Mouse (Mus musculus): ENCODE results near the gene Tril. TPM values are rescaled to one million over a fixed set of nuclear protein-coding genes. Genes with fewer than 3 reads are reported as not detected.

The Tril gene
- polyA plus RNA-seq, 1 experiment from 2014 or later, result 12.3 TPM

DNA sequence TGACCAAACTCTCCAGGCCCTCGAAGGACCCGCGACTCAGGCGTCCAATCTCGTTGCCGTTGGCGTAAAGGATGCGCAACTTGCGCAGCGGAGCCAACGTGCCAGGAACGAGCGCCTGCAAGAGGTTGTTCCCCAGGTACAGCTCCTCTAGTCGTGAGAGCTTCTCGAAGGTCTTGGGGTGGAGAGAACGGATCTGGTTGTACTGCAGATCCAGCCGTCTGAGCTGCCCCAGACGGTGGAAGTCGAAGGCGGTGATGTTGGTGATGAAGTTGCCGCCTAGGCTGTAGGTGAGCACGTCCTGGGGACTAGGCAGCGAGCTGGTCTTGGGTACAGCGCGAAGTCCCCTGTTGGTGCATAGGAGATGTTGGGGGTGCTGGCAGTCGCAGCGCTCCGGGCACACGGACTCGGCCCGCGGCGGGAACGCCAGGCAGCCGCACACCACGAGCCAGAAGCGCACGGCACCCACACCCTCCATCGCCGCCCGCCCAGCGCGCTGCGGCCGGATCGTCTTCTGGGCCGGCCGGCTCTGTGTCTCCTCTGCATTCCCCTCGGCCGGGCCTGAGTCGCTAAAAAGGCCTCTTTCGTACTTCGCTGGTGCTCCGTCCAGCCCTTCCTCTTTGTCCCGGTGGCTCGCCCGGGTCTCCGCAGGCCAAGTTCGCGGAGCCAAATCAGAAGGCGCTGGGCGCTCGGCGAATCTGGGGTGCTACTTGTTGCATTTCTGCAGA is 707 bp downstream of the Tril start:
- Histone ChIP-seq H3K4me1 (replicated peaks) (peaks cover 42% of the 10 kb centered on the region), H3K27me3 (peaks cover 79% of the 10 kb centered on the region), H3K4me3 (replicated peaks) (peak overlapping the region; percentile 49), H3K9me3 (no peaks in the 10 kb centered on the region), H3K9ac (replicated peaks) (peak overlapping the region; percentile 65), H3K4me2 (replicated peaks) (peak overlapping the region; percentile 79), H3K27ac (peak overlapping the region; percentile 37), H3K36me3 (no peaks in the 10 kb centered on the region)
- peak; percentile 32; the same call in 1 of the 2 replicates for ATAC-seq
- WGBS, result under 1% methylated on average over 62 of the region's 64 CpGs

DNA sequence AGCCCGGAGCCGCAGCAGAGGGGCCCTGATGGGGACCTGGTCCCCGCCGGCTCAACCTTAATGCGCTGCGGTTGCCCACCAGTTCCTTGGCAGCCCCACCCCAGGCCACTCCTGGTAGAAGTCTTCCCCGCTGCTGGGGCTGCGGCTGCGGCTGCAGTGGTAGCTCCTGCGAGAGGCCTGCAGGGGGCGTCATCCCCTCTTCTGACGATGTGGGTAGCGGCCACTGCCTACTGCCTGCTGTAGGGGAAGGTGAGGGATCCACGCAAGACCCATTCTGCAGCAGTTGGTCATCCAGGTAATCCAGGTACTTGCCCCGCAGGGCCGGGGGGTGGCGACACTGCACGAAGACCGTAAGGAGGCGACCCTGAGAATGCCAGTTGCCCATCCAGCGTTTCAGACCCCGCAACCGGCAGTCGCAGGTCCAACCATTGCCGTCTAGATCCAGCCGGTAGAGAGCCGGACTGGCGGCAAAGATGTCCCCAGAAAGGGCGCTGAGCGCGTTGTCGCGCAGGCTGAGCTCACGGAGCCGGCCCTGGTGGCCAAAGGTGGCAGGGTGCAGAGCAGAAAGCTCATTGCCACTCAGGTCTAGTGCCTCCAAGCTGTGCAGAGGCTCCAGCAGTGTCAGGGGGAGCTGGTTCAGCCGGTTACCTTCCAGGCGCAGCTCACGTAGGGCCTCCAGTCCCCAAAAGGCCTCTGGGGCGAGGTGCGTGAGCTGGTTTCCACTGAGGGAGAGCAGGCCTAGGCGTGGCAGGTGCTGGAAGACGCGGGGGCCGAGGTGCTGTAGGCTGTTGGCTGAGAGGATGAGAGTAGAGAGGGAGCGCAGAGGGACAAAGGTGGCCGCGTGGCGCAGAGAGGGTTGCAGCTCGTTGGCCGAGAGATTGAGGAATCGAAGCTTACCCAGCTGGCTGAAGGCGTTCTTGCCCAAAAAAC is 1.6 kb downstream of the Tril start:
- Histone ChIP-seq H3K27ac (no peak overlapping the region), H3K9me3 (no peaks in the 10 kb centered on the region), H3K9ac (replicated peaks) (peak overlapping the region; percentile 65), H3K36me3 (no peaks in the 10 kb centered on the region), H3K4me2 (replicated peaks) (peak overlapping the region; percentile 79), H3K4me3 (replicated peaks) (peak overlapping the region; percentile 49), H3K27me3 (peaks cover 73% of the 10 kb centered on the region), H3K4me1 (replicated peaks) (peaks cover 42% of the 10 kb centered on the region)
- ATAC-seq, result no peak; the same call in none of the 2 replicates
- 6% methylated on average over 52 of the region's 52 CpGs for WGBS

DNA sequence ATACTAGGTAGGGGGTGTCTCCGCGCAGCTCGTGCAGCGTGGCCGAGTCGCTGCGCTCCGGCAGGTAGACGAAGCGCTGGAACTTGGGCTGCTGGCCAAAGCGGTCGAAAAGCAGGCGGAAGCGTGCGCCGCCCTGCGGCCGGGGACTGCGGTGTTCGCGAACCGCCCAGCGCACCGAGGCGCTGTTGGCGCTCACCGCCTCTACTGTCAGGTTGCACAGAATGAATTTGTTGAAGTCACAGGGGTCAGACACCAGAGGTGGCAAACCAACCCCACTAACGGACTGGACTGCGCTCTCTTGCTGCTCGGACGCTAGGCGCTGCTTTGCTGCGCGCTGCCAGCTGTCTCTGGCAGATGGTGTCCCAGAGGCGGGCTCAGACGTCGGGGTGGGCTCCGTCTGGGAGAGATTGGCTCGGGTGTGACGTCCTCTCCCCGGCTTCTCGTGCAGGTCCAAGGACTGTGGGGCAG is 2.3 kb downstream of the Tril start:
- no peaks in the 10 kb centered on the region for H3K36me3 ChIP-seq

DNA sequence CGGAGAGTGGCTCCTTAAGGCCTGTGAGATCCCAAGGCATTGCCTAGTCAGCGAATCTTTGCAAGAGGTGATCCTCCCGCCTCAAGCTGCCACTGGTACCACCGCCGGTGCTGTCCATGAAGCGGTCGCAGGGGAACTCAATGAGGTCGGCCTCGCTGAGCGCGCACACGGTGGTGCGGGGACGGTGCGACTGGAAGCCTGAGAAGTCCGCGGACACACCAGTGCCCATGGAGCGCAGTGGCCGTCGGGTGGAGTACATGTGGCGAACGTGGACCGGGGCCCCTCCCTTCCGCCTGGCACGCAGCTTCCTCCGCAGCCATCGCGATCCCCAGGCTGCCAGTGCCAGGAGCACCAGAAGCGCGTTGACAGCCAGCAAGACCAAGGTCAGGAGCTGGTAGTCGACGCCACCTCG is 2.9 kb downstream of the Tril start:
- Histone ChIP-seq H3K9ac (replicated peaks) (peak overlapping the region; percentile 54; the same call in 1 of the 2 replicates), H3K4me1 (replicated peaks) (peaks cover 42% of the 10 kb centered on the region), H3K27me3 (peaks cover 69% of the 10 kb centered on the region), H3K36me3 (no peaks in the 10 kb centered on the region), H3K4me3 (replicated peaks) (peak overlapping the region; percentile 49), H3K4me2 (replicated peaks) (peak overlapping the region; percentile 79), H3K9me3 (no peaks in the 10 kb centered on the region), H3K27ac (no peak overlapping the region)
- peak; percentile 5; the same call in 1 of the 2 replicates for ATAC-seq
- 16% methylated on average over 33 of the region's 33 CpGs for WGBS

More for the DNA sequence above, 2.3 kb downstream of the Tril start:
- 3% methylated on average over 42 of the region's 42 CpGs for WGBS
- Histone ChIP-seq H3K4me2 (replicated peaks) (peak overlapping the region; percentile 79), H3K9ac (replicated peaks) (peak overlapping the region; percentile 54), H3K4me3 (replicated peaks) (peak overlapping the region; percentile 49), H3K27me3 (peaks cover 70% of the 10 kb centered on the region), H3K27ac (no peak overlapping the region), H3K4me1 (replicated peaks) (peaks cover 42% of the 10 kb centered on the region), H3K9me3 (no peaks in the 10 kb centered on the region)
- peak; percentile 74 for ATAC-seq

DNA sequence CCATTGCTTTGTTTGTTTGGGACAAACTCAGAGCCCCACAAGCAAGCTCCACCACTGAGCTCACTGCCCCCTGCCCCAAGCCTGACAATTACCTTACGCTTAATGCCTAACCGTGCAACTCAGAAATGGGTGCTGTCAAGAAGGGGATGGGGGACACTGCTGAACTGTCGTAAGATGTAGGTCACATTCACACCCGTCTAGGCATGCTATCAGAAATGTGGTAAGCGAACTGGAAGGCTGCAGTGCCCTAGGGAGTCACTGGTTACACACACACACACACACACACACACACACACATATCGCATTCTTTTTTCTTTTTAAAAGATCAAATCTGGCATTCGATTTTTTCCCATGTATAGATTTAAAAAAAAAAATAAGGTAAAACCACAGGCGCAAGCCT is 4.0 kb downstream of the Tril start:
- Histone ChIP-seq H3K27ac (no peak overlapping the region), H3K9me3 (no peaks in the 10 kb centered on the region), H3K27me3 (peaks cover 58% of the 10 kb centered on the region), H3K4me2 (replicated peaks) (no peak overlapping the region), H3K4me3 (replicated peaks) (no peak overlapping the region), H3K4me1 (replicated peaks) (peaks cover 41% of the 10 kb centered on the region), H3K36me3 (no peaks in the 10 kb centered on the region), H3K9ac (replicated peaks) (no peak overlapping the region)
- no peak for ATAC-seq
- 75% methylated on average over 8 of the region's 8 CpGs for WGBS

DNA sequence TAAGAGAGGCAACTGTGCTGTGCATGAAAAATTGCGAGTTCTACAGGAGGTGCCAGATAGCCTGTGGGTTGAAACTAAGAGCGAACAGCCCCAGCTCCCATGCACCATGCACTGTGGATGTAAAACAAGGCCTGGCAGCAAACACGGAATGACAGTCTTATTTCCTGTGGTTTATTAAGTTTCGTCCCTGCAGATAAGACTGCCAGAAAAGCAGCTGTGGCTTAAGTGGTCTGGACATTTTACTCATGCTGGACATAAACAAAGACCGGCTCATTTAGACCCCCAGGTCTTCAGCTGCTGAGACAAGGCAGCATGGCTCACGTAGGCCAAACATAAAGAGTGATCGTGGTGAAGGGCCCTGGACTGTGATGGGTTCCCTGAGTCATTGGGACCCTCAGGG is 4.9 kb downstream of the Tril start:
- Histone ChIP-seq H3K36me3 (no peaks in the 10 kb centered on the region), H3K4me3 (replicated peaks) (no peak overlapping the region), H3K27ac (no peak overlapping the region), H3K4me2 (replicated peaks) (no peak overlapping the region), H3K9me3 (no peaks in the 10 kb centered on the region), H3K27me3 (peaks cover 48% of the 10 kb centered on the region), H3K4me1 (replicated peaks) (peaks cover 32% of the 10 kb centered on the region), H3K9ac (replicated peaks) (no peak overlapping the region)
- WGBS, result 81% methylated on average over 7 of the region's 7 CpGs
- no peak for ATAC-seq

DNA sequence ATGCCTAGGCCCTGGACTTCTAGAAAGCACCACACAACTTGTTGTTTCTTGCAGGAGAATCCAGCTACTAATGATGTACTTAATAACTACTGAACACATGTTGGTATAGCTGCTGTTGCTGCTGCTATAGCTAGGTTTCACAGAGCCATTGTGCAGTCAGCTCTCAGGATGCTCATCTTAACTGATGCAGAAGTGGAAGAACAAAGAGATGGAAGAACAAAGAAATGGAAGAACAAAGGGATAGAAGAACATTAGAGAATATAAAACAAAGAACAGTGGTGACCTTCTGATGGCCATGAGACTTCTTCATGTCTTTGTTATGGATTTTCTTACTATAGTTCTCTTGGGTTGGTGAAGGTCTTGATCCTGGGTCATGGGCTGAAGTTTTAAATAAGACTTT is 6.4 kb downstream of the Tril start:
- H3K36me3 ChIP-seq, result no peaks in the 10 kb centered on the region
- H3K27me3 ChIP-seq, result peaks cover 34% of the 10 kb centered on the region
- H3K27ac ChIP-seq, result no peak overlapping the region
- no peaks in the 10 kb centered on the region for H3K9me3 ChIP-seq
- H3K9ac ChIP-seq (replicated peaks), result no peak overlapping the region
- peaks cover 17% of the 10 kb centered on the region for H3K4me1 ChIP-seq (replicated peaks)
- ATAC-seq, result no peak
- H3K4me3 ChIP-seq (replicated peaks), result no peak overlapping the region
- no peak overlapping the region for H3K4me2 ChIP-seq (replicated peaks)

DNA sequence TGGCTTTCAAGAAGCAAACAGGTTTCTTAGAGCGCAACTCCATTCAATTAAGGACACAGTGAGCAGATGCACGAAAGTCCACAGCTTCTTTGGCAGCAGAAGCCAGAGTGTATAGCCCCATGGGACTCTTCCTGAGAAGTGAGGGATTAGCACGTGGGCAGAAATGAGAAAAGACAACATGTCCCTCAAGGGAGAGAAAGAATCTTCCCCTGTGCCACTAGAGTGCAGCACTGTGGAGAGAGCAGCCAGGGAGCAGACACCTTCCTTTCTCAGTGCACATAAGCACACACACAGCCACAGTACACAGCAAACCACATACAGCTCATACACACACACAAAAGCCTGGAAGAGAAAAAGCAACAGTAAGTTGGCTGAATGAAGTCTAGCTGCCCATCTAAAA is 8.4 kb downstream of the Tril start:
- Histone ChIP-seq H3K4me1 (replicated peaks) (no peaks in the 10 kb centered on the region), H3K36me3 (no peaks in the 10 kb centered on the region), H3K27ac (no peak overlapping the region), H3K9me3 (no peaks in the 10 kb centered on the region), H3K4me3 (replicated peaks) (no peak overlapping the region), H3K9ac (replicated peaks) (no peak overlapping the region), H3K27me3 (peaks cover 14% of the 10 kb centered on the region), H3K4me2 (replicated peaks) (no peak overlapping the region)
- WGBS, result 54% methylated on average over 3 of the region's 3 CpGs
- no peak for ATAC-seq

DNA sequence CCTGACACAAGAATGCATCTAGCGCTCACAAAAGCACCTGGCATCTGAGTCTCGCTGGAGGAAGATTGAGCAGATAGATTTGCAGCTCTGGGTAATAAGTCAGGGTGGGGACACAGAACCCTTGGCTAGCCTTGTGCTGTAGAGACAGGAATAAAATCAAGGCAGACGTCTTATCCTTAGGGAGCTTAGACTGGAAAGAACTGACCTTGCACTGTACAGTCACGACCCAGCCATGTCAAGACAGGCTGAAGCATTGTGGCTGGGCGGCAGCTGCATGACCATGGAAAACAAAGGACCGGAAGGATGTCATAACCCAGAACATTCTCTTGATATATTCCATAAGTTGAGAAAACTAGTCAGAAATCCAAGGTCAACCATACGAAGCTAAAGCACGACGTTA is 11.8 kb downstream of the Tril start:
- no peaks in the 10 kb centered on the region for H3K9me3 ChIP-seq
- 89% methylated on average over 9 of the region's 9 CpGs for WGBS
- no peak for ATAC-seq

DNA sequence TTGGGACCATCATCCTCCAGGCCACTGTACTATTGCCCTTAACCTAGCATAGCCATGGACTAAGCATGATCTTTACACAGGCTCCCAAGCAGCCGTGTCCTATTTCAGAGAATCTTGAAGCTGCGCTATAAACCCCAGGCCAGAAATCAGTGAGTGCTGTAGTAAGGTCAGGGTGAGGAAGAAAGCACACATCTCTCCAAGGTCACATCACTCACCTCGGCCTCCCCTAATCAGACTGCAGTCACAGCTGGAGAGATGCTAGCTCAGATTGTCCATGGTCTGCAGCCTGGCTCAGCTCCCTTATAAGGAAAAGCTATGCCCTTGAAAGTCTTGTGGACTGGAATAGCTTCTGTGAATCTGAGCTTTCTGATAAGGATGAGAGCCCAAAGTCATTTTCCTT is 13.4 kb downstream of the Tril start:
- Histone ChIP-seq H3K4me2 (replicated peaks) (no peak overlapping the region), H3K27ac (no peak overlapping the region), H3K4me1 (replicated peaks) (no peaks in the 10 kb centered on the region; the same call in 1 of the 2 replicates), H3K27me3 (no peaks in the 10 kb centered on the region), H3K36me3 (no peaks in the 10 kb centered on the region), H3K9ac (replicated peaks) (no peak overlapping the region), H3K4me3 (replicated peaks) (no peak overlapping the region), H3K9me3 (no peaks in the 10 kb centered on the region)
- ATAC-seq, result no peak
- 74% methylated on average over 3 of the region's 3 CpGs for WGBS

More for the DNA sequence above, 11.8 kb downstream of the Tril start:
- Histone ChIP-seq H3K4me1 (replicated peaks) (no peaks in the 10 kb centered on the region; the same call in 1 of the 2 replicates), H3K27me3 (no peaks in the 10 kb centered on the region), H3K4me2 (replicated peaks) (no peak overlapping the region), H3K9ac (replicated peaks) (no peak overlapping the region), H3K36me3 (no peaks in the 10 kb centered on the region), H3K27ac (no peak overlapping the region), H3K4me3 (replicated peaks) (no peak overlapping the region)

DNA sequence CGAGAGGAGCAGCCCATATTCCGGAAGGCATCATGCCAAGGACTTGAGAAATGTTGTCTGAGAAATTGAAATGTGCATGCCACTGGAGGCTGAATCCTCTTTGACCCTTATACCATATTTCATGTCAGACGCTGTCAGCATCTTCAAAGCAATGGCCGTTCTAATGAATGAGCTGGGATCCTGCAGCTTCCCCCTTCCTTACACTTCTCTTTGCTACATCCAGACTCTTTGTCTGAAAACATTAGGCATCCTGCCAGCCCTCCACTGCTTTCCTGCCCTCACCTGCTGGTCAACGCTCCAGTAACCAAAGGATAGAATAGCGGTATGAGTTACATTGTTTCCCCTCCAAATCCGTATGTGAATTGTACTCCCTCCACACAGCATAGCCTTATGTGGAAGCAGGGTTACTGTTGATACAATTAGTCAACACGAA is 14.0 kb downstream of the Tril start:
- H3K9ac ChIP-seq (replicated peaks), result no peak overlapping the region
- H3K36me3 ChIP-seq, result no peaks in the 10 kb centered on the region
- H3K27ac ChIP-seq, result no peak overlapping the region
- 58% methylated on average over 8 of the region's 8 CpGs for WGBS
- no peaks in the 10 kb centered on the region for H3K9me3 ChIP-seq
- no peak overlapping the region for H3K4me3 ChIP-seq (replicated peaks)
- no peak for ATAC-seq
- no peak overlapping the region for H3K4me2 ChIP-seq (replicated peaks)
- H3K27me3 ChIP-seq, result 0 out of 2 replicates have a peak, but pooled peaks cover under 1% of the 10 kb centered on the region
- H3K4me1 ChIP-seq (replicated peaks), result no peaks in the 10 kb centered on the region; the same call in 1 of the 2 replicates

DNA sequence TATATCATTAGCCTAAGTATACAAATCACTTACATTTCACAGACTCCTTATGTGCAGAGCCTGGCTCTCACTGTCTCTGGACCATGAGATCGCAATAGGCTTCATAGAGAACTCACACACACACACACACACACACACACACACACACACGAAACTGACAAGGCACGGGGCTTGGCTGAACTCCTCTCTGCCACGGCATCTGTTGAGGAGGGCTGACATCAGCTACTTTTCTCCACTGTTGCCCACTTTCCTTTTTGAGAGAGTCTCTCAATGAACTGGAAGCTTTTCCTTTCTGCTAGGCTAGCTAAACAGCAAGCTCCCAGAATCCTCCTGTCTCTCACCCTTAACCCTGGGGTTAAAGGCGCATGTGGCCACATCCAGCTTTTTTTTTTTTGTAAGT is 14.6 kb downstream of the Tril start:
- 94% methylated on average over 5 of the region's 5 CpGs for WGBS
- ATAC-seq, result no peak
- Histone ChIP-seq H3K27ac (no peak overlapping the region), H3K9ac (replicated peaks) (no peak overlapping the region), H3K27me3 (0 out of 2 replicates have a peak, but pooled peaks cover 3% of the 10 kb centered on the region), H3K36me3 (no peaks in the 10 kb centered on the region), H3K4me3 (replicated peaks) (no peak overlapping the region), H3K9me3 (no peaks in the 10 kb centered on the region), H3K4me2 (replicated peaks) (no peak overlapping the region), H3K4me1 (replicated peaks) (no peaks in the 10 kb centered on the region; the same call in 1 of the 2 replicates)

Measured in midbrain, embryonic 13.5 days (tissue).